Mouse (Mus musculus): ENCODE measurements around the gene Meis2.

The Meis2 gene

GRCm38 (mm10) chr2:115890715-115891114, 174.9 kb downstream of the Meis2 start:
- 65% methylated on average over 2 of the region's 2 CpGs for WGBS

DNA sequence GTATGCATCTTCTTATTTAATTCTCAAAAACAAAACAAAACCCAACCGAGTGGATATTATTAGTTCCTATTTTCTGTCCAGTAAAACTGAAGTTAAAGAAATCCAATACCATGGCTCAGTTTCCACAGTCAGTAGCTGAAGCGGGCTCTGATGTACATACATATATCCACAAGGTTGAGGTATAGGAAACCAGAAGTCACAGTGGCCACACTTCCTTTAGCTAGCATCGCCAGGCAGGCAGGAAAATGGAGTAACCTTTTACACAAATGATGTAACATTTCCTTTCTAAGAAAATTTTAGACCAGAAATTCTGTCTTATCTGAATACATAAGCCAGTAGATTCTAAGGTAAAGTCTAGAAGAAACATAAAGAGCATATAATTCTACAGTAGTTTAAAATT, 175.6 kb downstream of the Meis2 start:
- 89% methylated on average over 3 of the region's 3 CpGs for WGBS

DNA sequence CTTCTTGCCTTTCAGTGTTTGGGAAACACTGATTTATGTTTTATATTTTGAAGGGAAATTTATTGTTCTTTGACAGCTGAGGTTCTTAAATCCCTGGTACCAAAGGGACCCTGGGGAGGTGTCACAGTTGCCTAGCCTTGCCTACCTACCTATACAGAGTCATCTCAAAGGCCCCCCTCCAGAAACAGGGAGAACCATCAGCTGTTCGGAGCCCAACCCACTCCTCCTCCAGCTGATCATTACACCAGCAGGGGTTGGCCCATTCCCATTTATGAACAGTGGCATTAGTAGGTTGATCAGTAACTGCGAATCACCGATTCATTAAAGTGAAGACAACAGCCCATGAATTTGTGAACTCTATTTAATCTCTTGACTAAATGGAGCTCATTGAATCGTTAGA, 176.4 kb downstream of the Meis2 start:
- WGBS = 77% methylated on average over 4 of the region's 4 CpGs

DNA sequence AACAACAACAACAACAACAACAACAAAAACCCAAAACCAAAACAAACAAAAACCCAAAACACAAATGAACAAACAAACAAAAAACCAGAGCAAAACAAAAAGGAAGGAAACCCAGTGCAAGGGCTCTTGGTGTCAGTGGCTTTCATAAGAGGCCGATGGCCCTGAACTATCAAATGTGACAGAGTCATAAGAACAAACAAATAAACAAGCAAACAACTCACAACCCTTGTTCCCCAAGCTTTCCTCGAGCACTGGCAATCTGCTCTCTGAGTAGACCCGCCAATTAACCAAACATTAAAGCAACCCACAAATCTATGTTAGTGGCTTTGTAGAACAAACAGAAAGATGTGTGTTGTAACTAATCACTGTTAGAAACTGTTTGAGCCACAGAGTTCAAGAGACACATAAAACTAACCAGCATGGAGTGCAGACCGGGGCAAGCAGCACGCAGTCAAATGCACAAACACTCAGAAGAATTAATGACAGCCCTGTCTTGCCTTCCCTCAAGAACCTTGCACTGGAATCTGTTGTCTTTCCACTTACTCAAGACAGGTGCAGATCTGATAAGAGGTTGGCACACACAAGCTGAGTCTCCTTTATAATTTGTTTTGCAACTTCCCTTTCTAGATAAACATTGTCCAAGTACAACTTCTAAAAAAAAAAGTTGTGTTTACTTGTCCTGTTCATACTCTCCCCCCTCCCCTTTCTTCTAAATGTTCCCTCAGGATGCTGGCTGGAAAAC, 177.1 kb downstream of the Meis2 start:
- WGBS = 80% methylated on average over 5 of the region's 5 CpGs

DNA sequence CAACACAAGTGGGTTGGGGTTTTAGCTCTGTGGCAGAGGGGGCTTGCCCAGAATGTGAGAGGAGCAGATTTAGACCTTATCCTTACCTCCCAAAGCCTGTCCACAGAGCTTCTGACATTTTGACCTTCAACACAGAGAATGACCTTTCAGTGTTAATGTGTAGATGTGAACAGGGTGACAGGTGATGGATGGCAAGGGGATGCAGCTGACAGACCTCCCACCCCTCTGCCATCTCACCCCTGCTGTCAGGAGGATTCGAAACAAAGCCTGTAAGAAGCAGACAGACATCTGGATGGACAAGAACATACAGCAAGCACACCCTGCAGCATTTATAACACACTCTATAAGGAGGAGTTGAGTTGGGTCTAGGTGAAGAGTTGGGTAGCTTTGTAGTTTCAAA, 178.0 kb downstream of the Meis2 start:
- WGBS = 82% methylated on average over 1 of the region's 1 CpGs

DNA sequence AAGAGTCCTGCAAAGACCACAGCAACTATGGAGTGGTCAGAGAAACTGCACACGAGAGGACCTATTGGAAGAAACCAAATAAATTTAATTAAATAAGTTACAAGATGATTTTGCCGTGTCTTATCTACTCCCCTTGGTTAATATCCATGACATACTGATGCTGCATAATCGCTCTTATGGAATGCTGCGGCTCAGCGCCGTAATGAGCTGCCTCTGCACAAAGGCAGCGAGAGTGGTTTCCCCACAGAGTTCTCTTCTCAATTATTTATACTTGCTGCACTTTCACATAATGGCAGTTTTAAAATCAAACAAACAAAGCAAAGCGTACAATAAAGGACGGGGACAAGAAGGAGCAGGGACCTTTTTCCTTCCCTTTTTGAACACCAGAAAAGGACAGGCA, 181.5 kb downstream of the Meis2 start:
- 61% methylated on average over 9 of the region's 9 CpGs for WGBS

DNA sequence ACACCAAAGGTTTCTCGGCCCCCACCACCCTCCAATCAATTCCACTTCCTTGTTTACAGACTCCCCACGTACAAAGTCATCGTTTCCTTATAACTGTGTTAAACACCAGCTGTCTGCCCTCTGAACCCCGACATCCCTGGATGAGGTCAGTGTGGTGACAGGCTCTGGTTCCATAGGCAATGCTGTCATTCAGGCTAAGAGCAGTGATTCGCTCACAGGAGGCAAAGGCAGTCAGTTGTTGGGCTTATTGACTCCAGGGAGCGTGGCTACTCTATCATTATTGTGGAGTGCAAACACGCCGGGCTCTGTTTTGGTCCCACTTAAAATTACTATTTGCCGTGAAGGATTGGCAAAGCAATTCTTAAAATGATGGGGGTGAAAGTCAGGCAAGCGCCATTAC, 182.1 kb downstream of the Meis2 start:
- 83% methylated on average over 10 of the region's 10 CpGs for WGBS

DNA sequence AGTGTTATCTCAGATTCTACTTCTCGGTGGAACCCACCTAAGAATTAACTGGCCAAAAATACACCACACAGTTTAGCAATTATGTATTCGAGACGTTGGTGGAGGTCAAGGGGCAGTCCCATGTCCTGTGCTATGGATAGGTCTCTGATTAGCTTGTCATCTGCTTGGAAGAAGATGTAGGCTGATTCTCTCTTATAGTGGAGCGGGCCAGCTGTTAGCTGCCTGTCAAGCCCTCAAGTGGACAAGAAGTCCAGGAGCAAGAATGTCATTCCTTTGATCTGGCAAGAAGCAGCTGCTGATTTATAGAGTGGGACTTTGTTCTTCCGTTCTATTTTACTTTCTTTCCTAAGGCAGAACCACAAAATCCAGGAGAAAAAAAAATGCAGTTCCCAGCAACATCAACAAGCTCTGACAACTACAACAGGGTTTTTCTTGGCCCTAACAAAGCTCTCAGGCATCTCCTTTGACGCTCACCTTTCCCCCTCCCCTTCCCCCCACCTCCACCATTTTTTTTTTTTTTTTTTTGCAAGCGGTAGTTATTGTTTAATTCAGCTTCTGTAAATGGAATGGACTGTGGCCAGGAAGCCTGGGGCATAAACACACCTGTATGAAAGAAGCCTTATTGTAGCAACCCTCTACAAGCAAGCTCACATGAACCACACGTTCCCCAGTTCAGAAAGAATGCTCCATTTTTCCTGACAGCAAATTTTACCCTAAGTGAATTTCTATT, 189.7 kb downstream of the Meis2 start:
- 74% methylated on average over 8 of the region's 8 CpGs for WGBS

GRCm38 (mm10) chr2:115872851-115873250, 192.8 kb downstream of the Meis2 start:
- 62% methylated on average over 2 of the region's 2 CpGs for WGBS

- 64% methylated on average over 2 of the region's 2 CpGs for WGBS
Measured at GRCm38 (mm10) chr2:115869966-115870365, 195.7 kb downstream of the Meis2 start.

DNA sequence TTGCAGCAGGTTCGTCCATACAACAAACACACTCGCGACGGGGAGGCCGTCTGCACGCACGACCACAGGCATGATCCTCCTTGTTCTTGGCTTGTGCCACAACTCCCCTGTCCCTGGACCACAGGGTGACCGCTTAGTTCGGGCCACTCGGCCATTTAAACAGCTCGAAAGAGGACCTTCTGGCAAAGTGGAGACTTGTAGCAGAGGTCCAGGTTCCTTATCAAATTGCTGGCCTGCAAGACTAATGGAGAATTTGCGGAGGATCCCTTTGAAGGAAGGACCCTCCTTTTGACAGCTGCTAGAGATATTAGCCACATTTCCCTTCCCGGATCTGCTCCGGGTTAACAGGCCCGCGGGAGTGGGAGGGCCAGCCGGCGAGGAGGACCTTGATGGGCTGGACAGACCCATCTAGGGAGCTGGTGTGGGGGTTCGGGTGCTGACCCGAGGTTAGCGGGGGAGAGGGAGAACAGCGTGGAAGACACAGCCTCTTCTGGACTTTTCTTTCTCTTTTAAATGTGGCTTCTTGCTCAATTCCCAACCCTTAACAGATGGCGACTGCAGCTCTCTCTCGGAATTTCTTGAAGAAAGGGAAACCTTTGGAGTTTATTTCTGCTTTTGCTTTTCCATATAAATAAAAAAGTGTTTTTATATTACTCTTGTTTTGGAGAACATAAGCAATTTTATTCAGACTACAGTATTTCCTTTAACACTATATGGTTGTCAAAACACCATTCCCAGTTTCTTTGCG, 204.9 kb downstream of the Meis2 start:
- 20% methylated on average over 25 of the region's 25 CpGs for WGBS

GRCm38 (mm10) chr2:115860141-115860480, 205.5 kb downstream of the Meis2 start:
- 18% methylated on average over 15 of the region's 15 CpGs for WGBS

GRCm38 (mm10) chr2:115859371-115860140, 206.1 kb downstream of the Meis2 start:
- 22% methylated on average over 27 of the region's 27 CpGs for WGBS

DNA sequence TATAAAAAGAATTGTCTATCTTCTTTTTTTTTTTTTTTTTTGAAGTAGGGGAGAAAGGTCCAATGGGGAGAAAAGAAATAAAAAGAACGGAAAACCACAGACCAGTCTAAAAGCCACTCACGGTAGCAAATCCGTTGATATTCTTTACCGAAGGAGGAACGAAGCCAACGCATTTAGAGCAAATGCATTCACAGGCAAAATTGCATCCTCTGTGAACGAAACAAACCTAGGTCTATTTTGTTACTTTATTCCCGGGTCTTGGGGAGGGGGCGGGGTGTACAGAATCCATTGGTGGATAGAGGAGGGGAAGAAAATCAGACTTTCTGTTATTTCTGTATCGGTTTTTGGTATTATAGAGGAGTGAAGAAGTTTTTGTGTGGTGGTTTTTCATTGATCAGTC, 206.7 kb downstream of the Meis2 start:
- 32% methylated on average over 10 of the region's 10 CpGs for WGBS

GRCm38 (mm10) chr2:115858246-115858645, 207.4 kb downstream of the Meis2 start:
- WGBS = 44% methylated on average over 8 of the region's 8 CpGs

DNA sequence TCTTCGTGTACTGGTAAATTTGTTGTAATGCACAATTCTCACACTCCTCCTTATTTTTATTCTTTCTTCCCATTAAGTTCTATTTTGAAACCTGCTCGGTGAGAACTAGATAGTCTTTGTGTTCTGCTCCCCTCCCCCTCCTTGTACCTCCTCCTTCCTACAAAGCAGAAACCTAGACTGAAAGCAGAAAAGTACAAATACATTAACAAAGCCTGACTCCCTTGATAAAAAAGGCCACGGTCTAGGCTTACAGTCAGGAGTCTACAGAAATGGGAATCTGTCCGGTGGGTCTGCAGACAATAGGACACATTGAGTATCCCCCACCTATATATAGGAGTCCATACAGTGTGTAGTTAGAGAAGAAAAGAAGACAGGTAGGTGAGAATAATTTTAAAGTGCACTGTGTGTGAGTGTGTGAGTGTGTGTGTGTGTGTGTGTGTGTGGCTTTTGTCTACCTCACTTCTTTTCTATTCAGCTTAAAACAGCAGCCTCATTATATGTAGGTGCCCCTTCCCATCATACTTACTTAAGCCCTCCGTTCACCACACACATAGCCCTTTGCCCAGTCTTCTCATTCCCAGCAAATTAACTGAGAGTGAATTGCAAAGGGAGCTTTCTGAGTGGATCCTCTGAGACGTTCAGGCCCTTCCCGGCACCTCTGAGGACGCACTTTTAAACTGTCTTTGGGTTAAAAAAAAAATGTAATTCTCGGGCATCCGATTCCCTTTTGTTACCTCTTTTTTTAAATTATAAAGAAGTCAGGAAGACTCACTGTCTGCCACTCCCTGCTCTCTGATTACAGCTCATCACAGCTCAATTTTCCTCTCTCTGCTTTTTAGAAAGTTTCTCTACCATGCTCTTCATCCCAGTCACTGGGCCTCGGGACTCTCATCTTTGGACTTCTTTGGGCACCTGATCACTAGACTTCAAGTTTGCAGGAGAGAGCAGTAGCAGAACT, 208.2 kb downstream of the Meis2 start:
- WGBS = 48% methylated on average over 11 of the region's 11 CpGs

GRCm38 (mm10) chr2:115856401-115857073, 209.1 kb downstream of the Meis2 start:
- WGBS = 11% methylated on average over 13 of the region's 13 CpGs

GRCm38 (mm10) chr2:115855511-115856400, 209.9 kb downstream of the Meis2 start:
- WGBS = under 1% methylated on average over 33 of the region's 33 CpGs

GRCm38 (mm10) chr2:115854828-115855311, 210.8 kb downstream of the Meis2 start:
- 8% methylated on average over 25 of the region's 25 CpGs for WGBS

Measured in cerebral cortex, adult 2 months (tissue).